Mouse (Mus musculus) embryonic fibroblast, embryonic 13.5 days (primary cell): Measurements from ENCODE around the gene Klhdc4. TPM values are rescaled to one million over a fixed set of nuclear protein-coding genes. Genes with fewer than 3 reads are reported as not detected.

Source experiments
- H3K27ac ChIP-seq: 2 replicates; pipeline ENCODE4 v1.5.1; 2012; ENCODE audit warnings: low read length, control low read depth, inconsistent platforms; ENCODE audit not compliant: insufficient read depth
- H3K4me1 ChIP-seq: 2 replicates; pipeline ENCODE4 v1.6.1; 2011; ENCODE audit warnings: low read length; ENCODE audit not compliant: control insufficient read depth, insufficient read depth
- H3K4me3 ChIP-seq: 2 replicates; pipeline ENCODE4 v1.5.1; 2011; ENCODE audit warnings: mild to moderate bottlenecking, control low read depth, low read length; ENCODE audit not compliant: insufficient read depth
- CTCF ChIP-seq: IDR thresholded peaks from 2 replicates; pipeline ENCODE4 v1.5.1; 2011; ENCODE audit warnings: mild to moderate bottlenecking, control low read depth, low read length, moderate library complexity, borderline replicate concordance; ENCODE audit not compliant: insufficient read depth
- POLR2A ChIP-seq: IDR thresholded peaks from 2 replicates; pipeline ENCODE4 v1.6.1; 2011; ENCODE audit warnings: low read depth, mild to moderate bottlenecking, control low read depth, low read length, moderate library complexity
- polyA plus RNA-seq: library from polyadenylated mRNA; stranded (reverse); fragments of >200 nt; gene quantifications from 2 replicates; pipeline ENCODE4 v1.2.4, GENCODE M21; 2011; ENCODE audit warnings: low read depth; ENCODE audit not compliant: missing spikeins, insufficient read length

Klhdc4 gene
- polyA plus RNA-seq, 1 experiment = 26.4 TPM

GRCm38 (mm10) chr8:121792627-121793026 is 36.7 kb downstream of the Klhdc4 start:
- TF ChIP-seq POLR2A (no peak), CTCF (no peak)
- Histone ChIP-seq H3K27ac (no peak overlapping the region), H3K4me3 (no peak overlapping the region), H3K4me1 (no peaks in the 10 kb centered on the region)

DNA sequence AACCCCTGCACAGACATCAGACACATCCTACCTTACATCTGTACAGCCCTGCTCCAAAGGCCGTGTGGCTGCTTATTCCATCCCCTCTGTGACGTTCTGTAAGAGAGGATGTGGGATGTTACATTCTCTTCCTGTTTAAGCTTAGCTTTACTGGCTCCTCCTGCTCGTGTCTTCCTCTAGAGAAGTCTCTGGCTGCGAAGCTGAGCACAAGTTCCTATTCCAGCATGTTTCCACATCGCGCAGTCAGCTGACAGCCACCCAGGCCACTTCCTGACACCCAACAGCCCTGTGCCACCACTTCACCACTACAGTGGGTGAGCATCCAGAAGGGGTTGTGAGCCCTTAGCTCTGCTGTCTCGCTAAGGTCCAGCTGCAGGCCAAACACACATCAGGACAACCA is 37.2 kb downstream of the Klhdc4 start:
- H3K4me3 ChIP-seq = no peak overlapping the region
- H3K27ac ChIP-seq = no peak overlapping the region
- H3K4me1 ChIP-seq = no peaks in the 10 kb centered on the region
- TF ChIP-seq CTCF = no peak
- no peak for TF ChIP-seq POLR2A

GRCm38 (mm10) chr8:121788786-121789185 is 40.6 kb downstream of the Klhdc4 start:
- Histone ChIP-seq H3K4me3 (no peak overlapping the region), H3K4me1 (no peaks in the 10 kb centered on the region), H3K27ac (no peak overlapping the region)
- TF ChIP-seq POLR2A = no peak
- TF ChIP-seq CTCF = no peak

GRCm38 (mm10) chr8:121786542-121786941 is 42.8 kb downstream of the Klhdc4 start:
- TF ChIP-seq CTCF (no peak), POLR2A (no peak)
- no peak overlapping the region for H3K27ac ChIP-seq
- H3K4me1 ChIP-seq = no peaks in the 10 kb centered on the region
- no peak overlapping the region for H3K4me3 ChIP-seq

DNA sequence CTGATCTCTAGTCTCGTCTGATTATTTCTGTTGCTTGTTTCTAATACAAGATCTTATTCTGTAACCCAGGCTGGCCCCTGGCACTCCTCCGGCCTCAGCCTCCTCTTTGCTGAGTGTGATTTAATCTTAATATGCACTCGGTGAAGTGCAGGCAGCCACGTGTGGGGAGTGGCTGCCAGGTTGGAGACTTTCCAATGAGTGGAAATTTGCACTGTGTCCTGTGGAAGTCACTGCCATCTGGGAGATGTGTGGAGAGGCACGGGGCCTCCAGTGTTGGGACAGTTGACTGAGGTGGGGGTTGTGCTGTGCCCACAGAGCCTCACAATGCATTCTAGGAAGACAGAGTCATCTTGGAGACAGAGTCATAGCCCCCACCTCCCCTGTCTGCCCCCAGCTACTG is 46.9 kb downstream of the Klhdc4 start:
- no peaks in the 10 kb centered on the region for H3K4me1 ChIP-seq
- no peak overlapping the region for H3K27ac ChIP-seq
- H3K4me3 ChIP-seq = no peak overlapping the region
- no peak for TF ChIP-seq CTCF
- TF ChIP-seq POLR2A = no peak

DNA sequence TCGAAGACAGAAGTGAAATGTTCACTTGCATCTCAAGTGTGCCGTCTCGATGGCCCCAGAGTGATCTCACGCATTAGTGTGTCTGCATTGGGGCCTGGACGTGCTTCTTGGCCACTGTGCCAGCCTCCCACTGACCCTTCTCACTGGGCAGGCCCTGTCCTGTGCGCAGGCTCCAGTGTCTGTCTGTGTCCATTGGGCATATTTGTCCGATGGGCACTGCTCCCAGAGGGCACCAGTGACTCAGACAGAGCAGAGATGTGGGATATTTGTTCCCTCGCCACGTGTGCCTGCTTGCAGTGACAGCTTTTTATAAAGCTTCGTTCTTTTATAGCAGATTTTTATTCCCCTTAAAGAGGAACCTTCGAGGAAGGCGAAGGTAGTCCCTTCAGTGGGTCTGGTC is 55.5 kb downstream of the Klhdc4 start:
- no peak overlapping the region for H3K4me3 ChIP-seq
- no peaks in the 10 kb centered on the region for H3K4me1 ChIP-seq
- TF ChIP-seq POLR2A (no peak), CTCF (no peak)
- no peak overlapping the region for H3K27ac ChIP-seq

DNA sequence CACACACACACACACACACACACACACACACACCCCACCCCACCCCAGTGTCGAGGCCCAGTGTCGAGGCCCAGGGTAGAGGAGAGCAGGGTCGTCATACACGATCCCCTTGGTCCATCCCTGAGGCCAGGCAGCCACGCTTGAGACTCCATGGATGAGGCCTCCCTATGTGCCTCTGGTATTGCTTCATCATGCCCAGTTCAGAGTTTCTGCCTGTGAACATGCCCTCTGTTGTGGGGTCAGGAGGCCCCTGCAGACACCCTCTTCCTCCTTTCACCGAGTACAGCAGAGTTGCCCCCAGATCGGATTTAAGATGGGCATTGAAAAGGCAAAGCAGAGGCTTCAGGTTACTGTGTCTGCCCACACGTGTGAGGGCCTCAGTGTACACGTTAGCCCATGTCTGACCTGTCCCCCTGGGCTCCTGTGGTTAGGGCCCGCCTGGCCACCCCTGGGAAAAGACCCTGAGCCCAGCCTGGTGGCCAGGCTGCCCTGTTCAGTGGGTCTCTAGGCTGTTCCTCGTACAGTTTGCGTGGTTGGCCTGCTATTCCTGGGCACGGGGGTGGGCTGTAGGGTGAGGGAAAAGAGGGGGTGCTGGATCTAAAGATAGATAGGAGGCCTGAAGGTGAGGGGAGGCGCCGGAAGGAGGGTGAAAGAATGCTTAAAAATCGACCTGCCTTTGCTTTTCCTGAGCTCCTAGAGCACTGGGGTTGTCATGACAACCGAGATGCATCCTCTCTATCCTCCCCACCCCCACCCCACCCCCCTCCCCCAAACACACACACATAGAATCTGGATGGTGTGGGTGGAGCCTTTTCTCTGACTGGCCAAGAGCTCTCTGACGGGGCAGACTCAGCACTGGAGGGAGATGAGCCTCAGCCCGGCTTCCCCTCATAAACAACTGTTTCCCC is 58.3 kb downstream of the Klhdc4 start:
- TF ChIP-seq CTCF (no peak), POLR2A (no peak)
- Histone ChIP-seq H3K27ac (no peak overlapping the region), H3K4me1 (no peaks in the 10 kb centered on the region), H3K4me3 (no peak overlapping the region)

DNA sequence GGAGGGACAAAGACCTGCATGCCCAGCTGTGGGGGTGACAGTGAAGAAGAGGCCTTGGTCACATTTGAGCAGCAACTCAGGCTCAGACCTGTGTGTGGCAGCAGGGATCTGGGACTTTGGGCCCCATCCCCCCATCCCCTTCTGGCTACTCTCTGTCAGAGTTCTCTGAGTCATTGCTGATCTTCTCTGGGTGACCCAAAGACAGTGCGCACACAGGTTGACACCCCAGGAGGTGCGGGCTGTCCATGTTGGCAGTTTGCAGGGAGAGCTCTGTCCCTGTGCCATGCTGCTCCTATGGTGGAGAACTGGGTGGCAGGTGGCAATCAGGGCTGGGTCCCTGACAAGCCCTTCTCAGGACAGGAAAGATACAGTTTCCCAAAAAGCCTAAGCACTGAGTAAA is 59.7 kb downstream of the Klhdc4 start:
- TF ChIP-seq POLR2A (no peak), CTCF (no peak)
- Histone ChIP-seq H3K27ac (no peak overlapping the region), H3K4me1 (no peaks in the 10 kb centered on the region), H3K4me3 (no peak overlapping the region)

GRCm38 (mm10) chr8:121769095-121769494 is 60.3 kb downstream of the Klhdc4 start:
- Histone ChIP-seq H3K4me1 (no peaks in the 10 kb centered on the region), H3K4me3 (no peak overlapping the region), H3K27ac (no peak overlapping the region)
- no peak for TF ChIP-seq POLR2A
- no peak for TF ChIP-seq CTCF

DNA sequence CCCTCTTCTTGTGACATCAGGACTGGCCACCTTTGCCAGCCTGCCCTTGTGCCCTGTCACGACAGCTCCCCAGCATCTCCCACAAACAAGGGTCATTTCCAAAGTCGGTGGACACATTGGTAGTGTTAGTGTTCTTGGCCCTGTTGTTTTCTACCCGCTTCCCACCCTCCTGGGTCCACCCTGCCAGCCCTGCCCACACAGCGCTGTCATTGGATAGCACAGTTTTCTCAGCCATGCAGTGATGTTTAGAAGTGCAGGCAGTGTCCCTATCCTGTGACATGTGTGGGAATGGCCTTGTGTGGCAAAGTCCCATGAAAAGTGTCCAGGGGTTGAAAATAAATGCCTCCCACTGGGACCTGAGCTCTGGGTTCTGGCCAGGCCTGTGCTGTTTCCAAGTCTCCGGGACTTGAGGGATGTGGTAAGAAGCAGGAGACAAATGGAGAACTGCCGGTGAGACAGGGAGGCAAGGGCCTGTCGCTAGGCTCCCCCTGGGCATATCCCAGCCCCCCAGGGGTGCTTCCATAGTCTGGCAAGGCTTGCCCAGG is 63.7 kb downstream of the Klhdc4 start:
- TF ChIP-seq CTCF (no peak), POLR2A (no peak)
- Histone ChIP-seq H3K27ac (no peak overlapping the region), H3K4me3 (no peak overlapping the region)

GRCm38 (mm10) chr8:121763700-121764013 is 65.7 kb downstream of the Klhdc4 start:
- H3K4me3 ChIP-seq = no peak overlapping the region
- no peak overlapping the region for H3K27ac ChIP-seq
- no peak for TF ChIP-seq CTCF
- no peak for TF ChIP-seq POLR2A
- no peaks in the 10 kb centered on the region for H3K4me1 ChIP-seq

More for the DNA sequence above, 63.7 kb downstream of the Klhdc4 start:
- H3K4me1 ChIP-seq = no peaks in the 10 kb centered on the region
